Mouse (Mus musculus): ENCODE measurements around the gene Btbd35f8. TPM values are rescaled to one million over a fixed set of nuclear protein-coding genes. Genes with fewer than 3 reads are reported as not detected.

Btbd35f8 gene
- not detected in 2 replicates for polyA plus RNA-seq (2021; fragmentation: Nextera tagmentation)
- long read RNA-seq, experiment 1 = 0 reads
- long read RNA-seq, experiment 2 = 0 reads

GRCm38 (mm10) chrX:34450224-34450623, at the start of gene Btbd35f8:
Gene Btbd35f8 (plus strand): TSS chrX:34450524.

Other genes starting within 250 kb of the Btbd35f8 start
- not detected in 2 replicates for gene Spin2g, start 211.8 kb upstream of the Btbd35f8 start, polyA plus RNA-seq (2021; fragmentation: Nextera tagmentation)

All from left cerebral cortex, adult 6 months (tissue).